Mouse (Mus musculus) urinary bladder, postnatal 10 days (tissue): ENCODE measurements around the gene Otop3.

Experiments used
- DNase-seq: peaks from one replicate; pipeline ENCODE4 v3.0.0; 2022; ENCODE audit warnings: low spot score

Gene Otop3

GRCm38 (mm10) chr11:115334531-115334930, at the start of gene Otop3:
Otop3 (plus strand) TSS chr11:115334731.
- no peak for DNase-seq

- no peak for DNase-seq
Observed at GRCm38 (mm10) chr11:115285282-115285681, 49.2 kb upstream of the Otop3 start.

DNA sequence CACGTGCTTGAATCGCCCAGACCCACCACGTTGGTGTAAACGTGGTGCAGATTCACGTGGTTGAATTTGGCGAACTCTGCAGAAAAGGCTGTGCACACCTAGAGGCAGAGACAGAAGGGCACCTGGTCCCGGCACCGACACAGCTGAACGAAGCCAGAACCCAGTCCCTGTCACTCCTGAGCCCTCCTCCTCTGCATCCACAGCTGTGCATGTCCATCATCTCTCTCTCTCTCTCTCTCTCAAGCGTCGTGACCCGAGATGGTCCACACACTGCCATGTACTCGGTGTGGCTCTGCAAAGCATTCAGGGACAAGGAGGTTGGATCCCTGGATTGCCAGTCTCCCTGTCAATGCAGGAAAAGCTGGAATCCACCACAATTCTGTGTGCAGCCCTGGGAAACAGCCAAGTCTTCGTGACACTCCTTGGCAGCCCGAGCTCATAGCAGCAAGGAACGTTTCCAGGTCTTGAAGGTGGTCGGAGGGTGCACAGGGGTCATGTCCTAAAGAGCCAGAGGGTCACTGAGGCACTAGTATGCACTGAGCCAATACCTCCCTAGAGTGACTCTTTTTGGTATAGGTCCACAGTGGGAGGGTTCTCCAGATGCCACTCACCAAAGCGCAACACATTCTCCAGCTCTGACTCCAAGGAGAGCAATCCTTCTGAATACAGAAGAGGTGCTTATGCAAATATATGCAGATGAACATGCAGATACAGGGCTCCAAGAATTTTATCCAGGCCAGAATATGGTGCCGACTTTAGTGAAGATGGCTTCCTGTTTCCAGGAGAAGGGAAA, 48.1 kb upstream of the Otop3 start:
- DNase-seq, result no peak

DNA sequence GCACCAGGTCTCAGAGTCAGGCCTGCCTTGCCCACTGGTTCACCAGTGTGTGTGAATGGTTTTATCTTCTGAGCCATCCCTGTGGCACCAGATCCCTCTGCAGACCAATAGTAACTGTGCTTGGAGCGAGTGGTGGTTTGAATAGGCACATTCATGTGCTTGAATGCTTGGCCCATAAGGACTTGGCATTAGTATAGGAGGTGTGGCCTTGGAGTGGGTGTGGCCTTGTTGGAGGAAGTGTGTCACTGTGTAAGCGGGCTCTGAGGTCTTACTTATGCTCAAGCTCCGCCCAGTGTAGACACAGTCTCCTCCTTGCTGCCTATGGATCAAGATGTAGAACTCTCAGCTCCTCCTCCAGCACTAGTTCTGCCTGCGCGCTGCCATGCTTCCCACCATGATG, 47.1 kb upstream of the Otop3 start:
- no peak for DNase-seq

- no peak for DNase-seq
Observed at GRCm38 (mm10) chr11:115288305-115288704, 46.2 kb upstream of the Otop3 start.

DNA sequence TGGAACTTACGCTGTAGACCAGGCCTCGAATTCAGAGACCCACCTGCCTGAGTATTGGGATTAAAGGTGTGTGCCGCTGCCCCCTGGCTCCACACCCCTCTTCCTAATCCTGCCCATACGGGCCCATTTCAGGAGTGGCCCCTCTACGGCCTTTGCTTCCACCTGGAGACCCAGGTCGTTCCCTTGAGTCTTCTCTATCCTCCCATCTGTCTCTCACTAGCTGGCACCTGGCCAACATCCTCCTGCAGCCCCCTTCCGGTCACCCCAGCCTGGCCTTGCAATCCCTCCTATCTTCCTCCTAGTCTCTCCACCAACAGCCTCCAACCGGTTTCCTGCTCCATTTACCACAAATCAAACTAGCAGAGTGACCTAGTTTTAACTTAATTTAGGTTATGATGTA, 44.6 kb upstream of the Otop3 start:
- DNase-seq, result no peak

DNA sequence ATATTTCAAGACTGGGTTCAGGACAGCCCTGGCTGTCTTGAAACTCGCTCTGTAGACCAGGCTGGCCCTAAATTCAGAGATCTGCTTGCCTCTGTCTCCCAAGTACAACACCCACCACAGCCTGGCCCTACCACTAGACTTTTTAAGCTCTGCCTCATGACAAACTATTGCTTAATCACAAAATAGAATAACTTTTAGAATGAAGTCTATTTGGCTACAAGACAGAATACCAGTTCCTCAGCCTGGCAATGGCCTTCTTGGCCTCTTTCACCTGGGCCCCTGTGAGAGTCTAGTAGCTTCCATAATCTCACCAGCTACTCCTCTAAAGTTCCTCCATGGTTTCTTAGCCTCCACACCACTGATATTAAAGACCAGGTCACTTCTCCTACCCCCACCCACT, 44.2 kb upstream of the Otop3 start:
- DNase-seq, result no peak

DNA sequence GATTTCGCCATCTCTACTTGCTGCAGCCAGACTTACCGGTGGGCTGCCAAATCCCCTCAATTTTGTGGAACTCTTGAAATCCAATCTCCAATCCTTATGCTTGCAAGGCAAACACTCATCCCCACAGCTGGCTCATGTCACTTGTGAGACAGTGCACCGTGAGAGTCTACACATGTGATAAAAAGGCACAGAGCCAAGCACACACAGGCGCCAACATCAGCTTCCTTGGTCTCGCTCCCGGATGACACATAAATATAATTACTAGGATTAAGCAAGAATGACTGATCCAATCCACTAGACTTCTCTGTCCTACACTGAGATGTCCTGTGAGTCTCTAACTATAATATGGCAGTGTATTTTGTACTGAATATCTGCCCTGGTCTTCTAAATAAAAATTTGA, 43.6 kb upstream of the Otop3 start:
- DNase-seq, result no peak

DNA sequence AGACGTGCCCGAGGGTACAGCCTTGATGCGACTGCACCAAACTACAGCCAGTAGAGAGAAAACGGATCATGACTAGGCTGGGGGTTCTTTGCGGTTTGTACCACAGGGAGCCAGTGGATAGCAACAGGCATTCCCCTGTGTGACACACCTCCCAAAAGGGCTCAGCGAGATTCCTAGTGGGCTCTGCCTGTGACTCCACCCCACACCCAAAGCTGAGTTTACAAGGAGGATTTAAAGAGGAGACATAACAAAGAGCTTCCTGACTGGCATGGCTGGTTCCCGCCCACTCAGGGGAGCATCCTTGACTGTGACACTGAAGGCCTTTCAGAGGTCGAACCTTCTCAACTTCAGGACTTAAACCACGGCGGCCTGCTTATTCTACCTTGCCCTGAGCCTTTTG, 43.0 kb upstream of the Otop3 start:
- DNase-seq, result no peak

GRCm38 (mm10) chr11:115292631-115293375, 41.7 kb upstream of the Otop3 start:
- no peak for DNase-seq

DNA sequence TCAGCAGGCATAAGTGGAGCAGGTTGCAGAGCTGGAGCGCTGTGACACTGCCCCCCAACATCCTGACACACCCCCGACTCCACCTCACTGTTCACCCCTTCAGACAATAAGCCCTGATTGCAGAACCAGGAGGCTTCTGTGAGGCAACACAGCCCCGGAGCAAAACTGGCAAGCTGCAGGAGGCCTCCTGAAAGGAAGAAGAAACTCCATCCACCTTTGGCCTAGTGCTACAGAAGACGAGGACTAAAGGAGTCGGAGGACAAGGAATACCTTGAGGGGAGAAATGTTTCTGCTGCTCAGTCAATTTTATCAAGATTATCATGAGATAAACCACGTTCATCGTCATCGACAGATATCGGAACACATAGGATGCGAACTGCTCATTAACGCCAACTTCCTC, 38.6 kb upstream of the Otop3 start:
- DNase-seq, result no peak

- DNase-seq, result no peak
Observed at GRCm38 (mm10) chr11:115296471-115297210, 37.9 kb upstream of the Otop3 start.

GRCm38 (mm10) chr11:115297214-115297826, 37.2 kb upstream of the Otop3 start, which contains the start of gene Fads6:
Fads6 (minus strand) TSS chr11:115297663.
- no peak for DNase-seq

GRCm38 (mm10) chr11:115298160-115298559, 36.4 kb upstream of the Otop3 start:
- DNase-seq, result no peak

GRCm38 (mm10) chr11:115300745-115301144, 33.8 kb upstream of the Otop3 start:
- DNase-seq, result no peak

DNA sequence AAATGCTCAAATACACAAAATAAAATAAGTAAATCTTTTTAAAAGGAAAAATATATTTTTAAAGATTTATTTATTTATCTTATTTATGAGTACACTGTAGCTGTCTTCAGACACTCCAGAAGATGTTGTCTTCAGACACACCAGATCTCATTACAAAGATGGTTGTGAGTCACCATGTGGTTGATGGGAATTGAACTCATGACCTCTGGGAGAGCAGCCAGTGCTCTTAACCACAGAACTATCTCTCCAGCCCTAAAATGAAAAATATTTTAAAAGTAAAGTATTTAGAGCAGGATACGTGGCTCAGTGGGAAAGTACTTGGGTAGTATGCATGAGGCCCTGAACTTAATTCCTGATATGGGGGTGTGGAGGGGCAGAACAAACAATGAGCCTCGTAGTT, 33.2 kb upstream of the Otop3 start:
- DNase-seq, result no peak

DNA sequence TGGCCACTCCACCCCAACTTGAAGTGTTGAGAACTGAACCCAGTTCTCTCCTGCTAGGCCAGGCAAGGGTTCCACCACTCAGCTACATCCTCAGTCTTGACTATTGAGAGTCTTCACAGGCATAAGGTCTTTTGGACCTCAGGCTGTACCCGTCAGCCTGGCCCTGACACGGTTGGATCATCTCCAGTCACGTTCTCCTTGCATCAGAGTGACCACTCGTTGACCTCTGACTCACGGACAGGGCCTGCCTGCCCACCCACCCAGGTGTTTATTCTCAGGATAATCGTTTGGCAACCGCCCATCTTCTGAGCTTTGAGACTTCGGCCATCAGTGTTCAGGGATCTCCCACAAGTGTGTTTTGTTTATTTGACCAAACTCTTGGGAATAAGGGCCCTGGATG, 31.4 kb upstream of the Otop3 start:
- no peak for DNase-seq

DNA sequence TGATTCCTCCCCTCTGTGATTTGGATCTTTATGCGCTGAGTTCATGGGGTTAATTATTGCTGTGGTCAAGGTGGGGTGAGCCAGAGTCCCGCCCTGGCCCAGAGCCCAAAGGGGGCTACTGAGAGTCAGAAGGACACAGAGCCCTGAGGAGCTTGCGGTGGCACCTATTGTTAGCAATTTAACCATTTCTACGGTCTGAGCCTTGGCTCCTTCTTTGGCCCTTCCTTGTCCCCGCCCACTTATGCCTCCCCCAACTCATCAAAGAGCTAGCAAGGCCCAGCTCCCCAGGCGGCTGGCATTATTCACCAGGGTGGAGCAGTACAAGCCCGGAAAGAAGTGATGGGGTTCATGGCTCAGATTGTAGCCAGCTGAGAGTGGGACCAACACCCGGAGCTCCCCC, 27.7 kb upstream of the Otop3 start, which contains the start of gene Otop2:
Otop2 (plus strand) TSS at position 301 of the 400 bp plus-strand sequence.
- no peak for DNase-seq

DNA sequence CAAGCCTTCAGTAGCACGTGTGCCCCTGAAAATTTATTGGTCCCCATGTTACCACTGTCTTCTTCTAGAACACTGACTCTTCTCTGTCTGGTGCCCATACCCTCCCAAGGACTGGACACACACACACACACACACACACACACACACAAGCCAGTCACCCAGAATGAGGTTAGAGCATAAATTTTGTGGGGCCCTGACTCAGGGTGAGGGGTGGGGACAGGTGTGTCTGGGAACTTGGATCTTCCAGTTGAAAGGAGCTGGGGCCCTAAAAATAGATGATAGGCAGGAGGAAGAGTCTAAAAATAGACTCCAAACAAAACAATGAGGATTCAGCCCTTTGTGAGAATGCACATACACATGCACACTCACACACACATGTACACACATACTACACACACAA, 25.8 kb upstream of the Otop3 start:
- DNase-seq, result no peak

- DNase-seq, result no peak
Observed at GRCm38 (mm10) chr11:115314249-115314648, 20.3 kb upstream of the Otop3 start.

DNA sequence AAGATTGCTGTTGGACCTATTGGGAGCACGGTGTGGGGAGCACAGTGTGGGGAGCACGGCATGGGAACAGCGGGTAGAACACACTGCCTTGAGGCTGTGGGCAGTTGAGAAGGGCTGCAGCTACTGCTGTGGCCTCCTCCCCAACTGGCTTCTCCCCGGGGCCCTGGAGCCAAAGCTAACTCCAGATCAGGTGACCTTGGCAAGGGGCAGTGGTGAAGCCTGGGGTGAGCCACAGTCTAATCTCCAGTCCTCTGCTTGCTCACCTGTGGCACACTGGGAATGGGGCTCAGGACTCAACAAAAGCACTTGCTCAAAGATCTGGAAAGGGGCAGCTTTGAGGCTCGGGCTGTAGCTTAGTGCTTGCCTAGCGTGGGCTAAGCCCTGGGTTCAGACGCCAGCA, 17.3 kb upstream of the Otop3 start:
- DNase-seq, result no peak
